Mouse (Mus musculus) forebrain, postnatal 0 days (tissue): ENCODE data around the gene Slc9a3r2. TPM values are rescaled to one million over a fixed set of nuclear protein-coding genes. Genes with fewer than 3 reads are reported as not detected.

Source experiments
- ATAC-seq: fragments of 200-750 bp; cut with Nextera tagmentation; 2 replicates; pipeline ENCODE4 v1.8.0; 2017; ENCODE audit warnings: mild to moderate bottlenecking, moderate library complexity
- DNase-seq: peaks from one replicate; pipeline ENCODE4 v3.0.0-alpha.2; 2015
- H3K27ac ChIP-seq: fragments of 300-500 bp; sonication (generic); 2 replicates; pipeline ENCODE4 v1.5.1; 2014; ENCODE audit warnings: low read depth, mild to moderate bottlenecking, antibody characterized with exemption, low read length, moderate library complexity, mixed read lengths
- H3K27me3 ChIP-seq: fragments of 300-500 bp; sonication (generic); 2 replicates; pipeline ENCODE4 v1.6.1; 2014; ENCODE audit warnings: mild to moderate bottlenecking, low read length, mixed read lengths; ENCODE audit not compliant: insufficient read depth
- H3K36me3 ChIP-seq: fragments of 300-500 bp; sonication (generic); 2 replicates; pipeline ENCODE4 v1.6.1; 2014; ENCODE audit warnings: mild to moderate bottlenecking, moderate library complexity; ENCODE audit not compliant: insufficient read depth
- H3K4me1 ChIP-seq: fragments of 300-500 bp; sonication (generic); 2 replicates; pipeline ENCODE4 v1.6.1; 2014; ENCODE audit warnings: antibody characterized with exemption; ENCODE audit not compliant: insufficient read depth
- H3K4me2 ChIP-seq: fragments of 300-500 bp; sonication (generic); 2 replicates; pipeline ENCODE4 v1.6.1; 2014; ENCODE audit warnings: low read depth, mild to moderate bottlenecking, moderate library complexity
- H3K4me3 ChIP-seq: fragments of 300-500 bp; sonication (generic); 2 replicates; pipeline ENCODE4 v1.5.1; 2014; ENCODE audit warnings: low read depth, low read length, mixed read lengths
- H3K9ac ChIP-seq: fragments of 300-500 bp; sonication (generic); 2 replicates; pipeline ENCODE4 v1.6.1; 2014; ENCODE audit warnings: mild to moderate bottlenecking
- H3K9me3 ChIP-seq: fragments of 300-500 bp; sonication (generic); 2 replicates; pipeline ENCODE4 v1.6.1; 2016; ENCODE audit warnings: low read length
- CTCF ChIP-seq: sonication (generic); IDR thresholded peaks from 2 replicates; pipeline ENCODE4 v1.5.1; 2016; ENCODE audit warnings: antibody characterized with exemption, control low read depth, low read depth
- WGBS: fragments of 180-500 bp; shearing (Covaris S2); extraction: QIAGEN DNeasy Blood & Tissue Kit; methylation state at CpG from one replicate; pipeline ENCODE4 v1.1.7; 2014; 5-methylcytosine and 5-hydroxymethylcytosine counted together
- polyA plus RNA-seq: library from polyadenylated mRNA; unstranded; fragments of >200 nt; fragmentation: Nextera tagmentation; extraction: Ambion mirVana; gene quantifications from 2 replicates; pipeline ENCODE4 v1.2.1, GENCODE M21; 2015
- total RNA-seq: library from RNA; depleted of rRNA; stranded (reverse); fragments of >200 nt; gene quantifications from 2 replicates; pipeline ENCODE4 v1.2.3, GENCODE M21; 2014

The Slc9a3r2 gene
- total and polyA plus RNA-seq, 2 experiments from 2014 or later, result 42.0 to 43.5 TPM

- DNase-seq, result no peak
Measured at GRCm38 (mm10) chr17:24692385-24692784, 42.3 kb upstream of the Slc9a3r2 start.

GRCm38 (mm10) chr17:24689251-24690081, 39.3 kb upstream of the Slc9a3r2 start, which contains the start of gene Syngr3:
Gene Syngr3, minus strand, starts transcription at chr17:24689955.
- no peaks in the 10 kb centered on the region for H3K27me3 ChIP-seq
- H3K4me2 ChIP-seq, result peak within 1 kb of the TSS; percentile 74
- peak within 1 kb of the TSS; percentile 80 for H3K4me3 ChIP-seq
- H3K4me1 ChIP-seq, result peaks cover 22% of the 10 kb centered on the region
- peaks cover 17% of the 10 kb centered on the region; the same call in 1 of the 2 replicates for H3K36me3 ChIP-seq
- ATAC-seq (peak; percentile 80), DNase-seq (peak; percentile 80)
- peak within 1 kb of the TSS; percentile 92 for H3K9ac ChIP-seq
- peak within 1 kb of the TSS; percentile 88 for H3K27ac ChIP-seq
- 2% methylated on average over 41 of the region's 55 CpGs for WGBS
- no peaks in the 10 kb centered on the region for H3K9me3 ChIP-seq
- TF ChIP-seq CTCF, result 0 out of 2 replicates have a peak, but pooled peaks have one; percentile 14

More at GRCm38 (mm10) chr17:24692385-24692784, 42.3 kb upstream of the Slc9a3r2 start:
- Histone ChIP-seq H3K9me3 (no peaks in the 10 kb centered on the region), H3K4me3 (no peak overlapping the region), H3K9ac (no peak overlapping the region), H3K4me2 (no peak overlapping the region), H3K4me1 (peaks cover 29% of the 10 kb centered on the region), H3K36me3 (peaks cover 7% of the 10 kb centered on the region; the same call in 1 of the 2 replicates), H3K27me3 (no peaks in the 10 kb centered on the region), H3K27ac (no peak overlapping the region)
- ATAC-seq, result no peak
- no peak for TF ChIP-seq CTCF
- WGBS, result 91% methylated on average over 5 of the region's 5 CpGs

- Histone ChIP-seq H3K4me1 (peaks cover 22% of the 10 kb centered on the region), H3K4me2 (peak overlapping the region; percentile 74), H3K9me3 (no peaks in the 10 kb centered on the region), H3K27me3 (no peaks in the 10 kb centered on the region), H3K4me3 (peak overlapping the region; percentile 28), H3K9ac (peak overlapping the region; percentile 43), H3K36me3 (peaks cover 16% of the 10 kb centered on the region), H3K27ac (no peak overlapping the region)
- WGBS, result 16% methylated on average over 23 of the region's 23 CpGs
- no peak for TF ChIP-seq CTCF
- no peak for ATAC-seq
- DNase-seq, result no peak
Measured at GRCm38 (mm10) chr17:24687599-24687998, 37.5 kb upstream of the Slc9a3r2 start.

GRCm38 (mm10) chr17:24687146-24687595, 37.0 kb upstream of the Slc9a3r2 start:
- Histone ChIP-seq H3K9me3 (no peaks in the 10 kb centered on the region), H3K27me3 (no peaks in the 10 kb centered on the region), H3K27ac (no peak overlapping the region), H3K4me3 (peak overlapping the region; percentile 28), H3K36me3 (peaks cover 21% of the 10 kb centered on the region), H3K4me2 (peak overlapping the region; percentile 74), H3K9ac (peak overlapping the region; percentile 43), H3K4me1 (peaks cover 22% of the 10 kb centered on the region)
- TF ChIP-seq CTCF, result no peak
- ATAC-seq (no peak), DNase-seq (no peak)
- 2% methylated on average over 25 of the region's 25 CpGs for WGBS

- 32% methylated on average over 16 of the region's 16 CpGs for WGBS
- H3K9ac ChIP-seq, result 0 out of 2 replicates have a peak overlapping the region, but pooled peaks have one; percentile 10
- peak overlapping the region; percentile 15; the same call in 1 of the 2 replicates for H3K4me2 ChIP-seq
- H3K4me1 ChIP-seq, result peaks cover 22% of the 10 kb centered on the region
- peaks cover 26% of the 10 kb centered on the region for H3K36me3 ChIP-seq
- H3K27me3 ChIP-seq, result no peaks in the 10 kb centered on the region
- H3K4me3 ChIP-seq, result no peak overlapping the region
- H3K27ac ChIP-seq, result no peak overlapping the region
- no peaks in the 10 kb centered on the region for H3K9me3 ChIP-seq
- DNase-seq (no peak), ATAC-seq (no peak)
- TF ChIP-seq CTCF, result no peak
Measured at GRCm38 (mm10) chr17:24686514-24686913, 36.4 kb upstream of the Slc9a3r2 start.

GRCm38 (mm10) chr17:24677500-24678080, 27.5 kb upstream of the Slc9a3r2 start:
- Histone ChIP-seq H3K9me3 (no peaks in the 10 kb centered on the region), H3K4me3 (no peak overlapping the region), H3K36me3 (peaks cover 59% of the 10 kb centered on the region), H3K27ac (no peak overlapping the region), H3K4me1 (no peaks in the 10 kb centered on the region), H3K27me3 (no peaks in the 10 kb centered on the region), H3K4me2 (no peak overlapping the region), H3K9ac (no peak overlapping the region)
- no peak for TF ChIP-seq CTCF
- no peak for DNase-seq
- 96% methylated on average over 24 of the region's 24 CpGs for WGBS
- ATAC-seq, result no peak

GRCm38 (mm10) chr17:24676877-24677276, 26.8 kb upstream of the Slc9a3r2 start:
- no peak for ATAC-seq
- H3K36me3 ChIP-seq, result peaks cover 52% of the 10 kb centered on the region
- H3K27me3 ChIP-seq, result no peaks in the 10 kb centered on the region
- no peak overlapping the region for H3K27ac ChIP-seq
- 93% methylated on average over 5 of the region's 5 CpGs for WGBS
- no peak overlapping the region for H3K4me2 ChIP-seq
- H3K4me3 ChIP-seq, result no peak overlapping the region
- no peak for TF ChIP-seq CTCF
- H3K4me1 ChIP-seq, result no peaks in the 10 kb centered on the region
- H3K9me3 ChIP-seq, result no peaks in the 10 kb centered on the region
- H3K9ac ChIP-seq, result no peak overlapping the region
- DNase-seq, result no peak
